Mouse (Mus musculus) hindlimb bud, embryonic 11.5 days (tissue): ENCODE measurements around the gene Sacm1l.

Source experiments
- DNase-seq: peaks from one replicate; pipeline ENCODE4 v3.0.0-alpha.2; 2012; ENCODE audit warnings: low read depth, low spot score; ENCODE audit errors: extremely low spot score

Sacm1l gene

DNA sequence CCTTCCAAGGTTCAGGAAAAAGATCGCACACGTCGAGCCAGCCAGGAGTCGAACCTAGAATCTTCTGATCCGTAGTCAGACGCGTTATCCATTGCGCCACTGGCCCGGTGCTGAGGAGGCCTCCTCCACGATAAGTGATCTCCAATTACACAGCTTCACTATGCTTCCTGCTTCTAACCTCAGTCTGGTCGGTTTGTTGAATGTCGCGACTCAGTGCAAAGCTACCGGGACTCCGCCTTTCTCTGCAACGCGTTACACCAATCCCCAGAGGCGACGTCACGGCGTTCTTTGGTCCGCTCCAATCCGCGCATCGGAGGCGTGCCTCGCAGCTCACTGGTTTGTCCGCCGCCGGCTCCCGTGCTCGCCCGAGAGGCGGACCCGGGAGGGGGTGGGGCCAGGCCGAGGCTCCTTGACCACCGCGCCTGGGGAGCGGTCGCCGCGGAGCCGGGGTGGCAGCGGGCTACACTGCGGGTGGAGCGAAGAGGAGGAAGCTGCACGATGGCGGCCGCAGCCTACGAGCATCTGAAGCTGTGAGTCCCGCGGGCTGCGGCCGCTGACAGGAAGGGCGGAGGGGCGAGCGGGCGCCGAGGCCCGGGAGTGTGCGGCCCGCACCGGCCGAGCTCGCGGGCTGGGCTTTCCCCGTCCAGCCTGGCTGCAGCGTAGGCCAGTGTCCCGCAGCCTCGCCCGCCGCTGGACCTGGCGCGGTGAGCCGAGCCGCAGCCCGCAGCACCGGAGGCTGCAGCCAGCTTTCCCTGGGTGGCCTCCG is at the start of gene Sacm1l:
Gene Sacm1l (plus strand): TSS at position 368 of the 766 bp plus-strand sequence.
- peak; percentile 99 for DNase-seq

DNA sequence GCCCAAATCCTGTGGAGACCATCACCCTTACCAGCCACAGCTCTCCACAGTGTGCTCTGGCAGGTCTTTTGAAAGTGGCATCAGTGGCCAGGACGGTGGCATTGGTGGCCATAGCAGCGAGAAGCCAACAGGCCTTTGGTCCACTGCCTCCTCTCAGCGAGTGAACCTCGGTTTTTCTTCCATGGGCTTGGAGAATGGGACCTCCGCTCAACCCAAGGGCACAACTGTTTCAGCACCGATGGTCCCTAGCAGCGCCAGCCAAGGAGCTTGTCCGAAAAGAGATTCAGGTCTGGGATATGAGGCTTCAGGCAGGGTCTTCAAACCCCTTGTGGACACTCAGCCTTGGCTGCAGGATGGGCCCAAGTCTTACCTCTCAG is 49.7 kb upstream of the Sacm1l start:
- no peak for DNase-seq

DNA sequence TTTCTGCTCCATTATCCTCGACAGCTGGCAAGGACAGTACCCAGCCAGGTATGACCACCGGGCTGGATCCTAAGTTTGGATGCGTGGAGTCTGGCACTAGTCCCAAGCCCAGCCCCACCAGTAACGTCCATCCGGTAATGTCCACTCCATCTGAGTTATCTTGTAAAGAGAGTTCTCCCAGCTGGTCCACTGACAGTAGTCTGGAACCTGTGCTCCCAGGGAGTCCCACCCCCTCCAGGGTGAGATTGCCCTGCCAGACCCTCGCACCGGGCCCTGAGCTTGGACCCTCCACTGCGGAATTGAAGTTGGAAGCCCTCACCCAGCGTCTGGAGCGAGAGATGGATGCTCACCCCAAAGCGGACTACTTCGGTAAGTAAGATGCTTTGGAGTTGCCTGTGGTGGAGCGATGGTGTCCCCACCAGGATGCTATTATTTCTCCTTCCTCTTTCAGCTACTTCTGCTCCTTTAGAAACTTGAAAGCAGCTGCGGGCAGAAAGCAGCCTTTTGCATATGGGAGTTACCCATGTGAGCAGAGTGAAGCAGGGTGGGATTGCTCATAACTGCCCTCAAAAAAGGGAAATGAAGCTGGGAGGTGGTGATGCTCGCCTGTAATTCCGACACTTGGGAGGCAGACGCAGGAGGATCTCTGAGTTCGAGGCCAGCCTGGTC is 49.2 kb upstream of the Sacm1l start:
- no peak for DNase-seq

DNA sequence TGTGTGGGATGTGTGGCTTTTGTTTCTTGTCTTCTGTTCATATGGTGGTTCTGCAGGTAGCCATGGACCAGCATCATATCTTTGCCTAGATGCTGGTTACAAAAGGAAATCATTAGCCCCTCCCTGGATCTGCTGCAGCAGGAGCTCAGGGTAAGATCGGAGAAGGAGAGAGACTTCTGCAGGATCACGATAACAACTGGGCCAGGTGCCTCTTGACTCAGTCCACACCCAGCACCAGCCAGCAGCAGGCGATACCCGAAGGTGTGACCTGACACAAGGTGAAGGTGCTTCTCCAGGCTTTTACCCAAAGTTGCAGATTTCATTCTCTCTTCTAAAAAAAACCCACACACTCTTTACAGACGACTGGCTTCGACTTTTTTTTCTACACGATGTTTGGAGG is 48.4 kb upstream of the Sacm1l start:
- DNase-seq: no peak

DNA sequence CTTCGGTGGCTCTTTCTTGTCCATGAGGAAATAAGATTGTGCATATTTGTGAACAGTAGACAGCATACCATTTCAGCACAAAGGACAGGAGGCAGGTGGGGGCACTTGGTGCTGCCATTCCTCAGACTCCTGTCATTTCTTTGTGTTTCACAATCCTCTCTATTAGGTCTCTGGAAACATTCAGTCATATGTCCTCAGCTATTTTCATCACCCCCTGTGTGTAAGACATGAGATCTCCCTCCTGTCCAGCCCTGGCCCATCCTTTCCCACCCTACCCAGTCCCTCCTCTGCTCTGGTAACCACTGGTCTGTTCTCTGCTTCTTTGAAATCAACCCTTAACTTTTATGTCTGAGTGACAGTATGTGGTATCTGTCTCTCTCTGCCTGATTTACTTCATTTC is 46.0 kb upstream of the Sacm1l start:
- no peak for DNase-seq

DNA sequence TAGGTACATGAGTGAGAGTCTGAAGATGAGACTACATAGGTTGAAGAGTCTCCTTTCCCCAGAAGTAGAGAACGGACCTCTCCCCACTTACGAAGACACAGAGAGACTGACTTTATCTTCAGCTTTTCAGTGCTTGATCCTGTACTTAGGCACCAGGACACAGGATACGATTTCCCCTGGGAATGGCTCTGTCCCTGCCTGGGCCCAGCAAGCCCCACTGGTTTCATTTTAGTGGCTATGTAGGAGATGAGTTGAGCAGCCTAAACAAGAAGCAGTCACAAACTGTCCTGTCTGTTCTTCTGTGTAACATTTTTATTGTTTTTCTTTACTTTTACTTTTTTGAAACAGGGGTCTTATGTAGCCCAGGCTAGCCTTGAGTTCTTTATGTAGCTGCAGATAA is 44.7 kb upstream of the Sacm1l start:
- no peak for DNase-seq

DNA sequence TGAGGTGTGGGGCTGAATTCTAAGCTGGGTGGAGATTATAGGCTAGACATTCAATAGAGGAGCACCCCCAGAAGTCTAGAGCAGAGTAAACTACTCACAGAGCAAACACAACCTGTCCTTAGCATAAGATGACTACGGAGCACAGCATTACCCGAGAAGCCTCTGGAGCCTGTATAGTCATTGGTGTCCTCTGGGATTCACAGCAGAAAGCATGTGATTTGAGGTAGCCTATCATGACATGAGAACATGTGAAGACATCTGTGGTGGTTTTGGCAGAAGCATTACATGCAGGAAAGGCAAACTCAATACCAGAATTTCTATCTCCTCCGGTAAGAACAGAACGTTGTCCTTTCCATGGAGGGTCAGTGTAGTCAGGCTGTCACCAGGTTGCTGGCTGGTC is 44.0 kb upstream of the Sacm1l start:
- DNase-seq: no peak

DNA sequence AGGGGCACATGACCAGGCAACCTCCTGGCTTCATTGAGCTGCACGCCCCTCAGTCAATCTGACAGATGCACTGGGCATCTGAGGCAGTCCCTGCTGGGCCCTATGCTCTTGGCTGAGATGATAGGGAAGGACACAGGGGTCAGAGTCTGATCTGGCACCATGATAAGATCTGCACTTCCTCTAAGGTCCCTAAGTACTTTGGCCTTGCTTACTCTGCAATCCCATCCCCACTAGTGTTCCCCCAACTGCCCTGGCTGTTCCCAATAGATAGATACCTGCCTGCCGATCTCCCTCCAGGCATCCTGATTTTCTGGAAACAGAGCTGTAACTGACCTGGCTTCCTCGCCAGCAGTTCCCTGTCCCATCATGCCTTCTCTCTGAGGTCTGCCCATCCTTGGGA is 42.9 kb upstream of the Sacm1l start:
- no peak for DNase-seq

DNA sequence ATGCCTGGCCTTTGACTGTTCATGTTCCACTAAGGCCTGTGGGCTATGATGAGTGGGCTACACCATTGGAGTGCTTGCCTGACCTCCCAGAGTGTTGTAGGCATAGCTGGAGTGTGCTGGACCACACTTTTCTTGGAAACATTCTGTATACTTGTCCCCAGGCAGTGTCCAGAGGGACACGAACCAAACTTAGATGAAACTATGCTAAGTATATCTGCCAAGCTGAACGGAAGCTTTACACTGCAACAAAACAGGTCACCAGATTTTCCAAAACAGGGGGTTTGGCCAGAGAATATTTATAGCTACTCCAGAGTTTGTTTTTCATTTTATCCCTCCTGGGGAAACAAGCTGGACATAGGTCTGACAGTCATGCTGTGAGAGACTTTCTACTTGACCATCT is 40.5 kb upstream of the Sacm1l start:
- no peak for DNase-seq

DNA sequence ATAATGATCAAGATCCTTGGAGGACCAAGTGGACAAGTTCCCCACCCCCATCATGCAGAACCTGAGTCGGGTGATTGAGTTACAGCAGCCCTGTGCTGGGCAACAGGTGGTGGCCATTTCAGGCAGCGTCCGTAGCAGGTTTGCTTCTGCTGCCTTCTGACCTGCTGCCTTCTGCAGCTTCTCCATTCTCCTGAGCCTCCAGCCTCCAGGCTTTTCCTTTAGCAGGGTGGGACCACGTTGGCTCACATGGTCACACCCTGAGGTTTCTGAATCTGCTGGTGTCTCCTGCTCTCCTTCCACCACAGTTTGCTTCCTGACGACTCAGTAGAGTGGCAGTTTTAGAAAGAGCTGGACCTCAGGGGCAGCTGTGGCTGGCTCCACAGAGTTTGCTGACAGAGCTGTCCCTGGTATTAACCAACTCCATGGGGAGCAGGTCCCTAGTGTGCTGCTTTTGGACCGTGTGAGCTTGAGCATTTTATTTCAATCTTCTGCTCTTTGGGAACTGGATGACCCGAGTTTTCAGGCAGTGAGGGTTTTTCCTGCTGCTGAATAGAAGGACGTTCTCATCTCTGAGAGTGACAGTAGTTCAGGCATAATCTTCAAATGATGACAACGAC is 39.7 kb upstream of the Sacm1l start:
- no peak for DNase-seq

DNA sequence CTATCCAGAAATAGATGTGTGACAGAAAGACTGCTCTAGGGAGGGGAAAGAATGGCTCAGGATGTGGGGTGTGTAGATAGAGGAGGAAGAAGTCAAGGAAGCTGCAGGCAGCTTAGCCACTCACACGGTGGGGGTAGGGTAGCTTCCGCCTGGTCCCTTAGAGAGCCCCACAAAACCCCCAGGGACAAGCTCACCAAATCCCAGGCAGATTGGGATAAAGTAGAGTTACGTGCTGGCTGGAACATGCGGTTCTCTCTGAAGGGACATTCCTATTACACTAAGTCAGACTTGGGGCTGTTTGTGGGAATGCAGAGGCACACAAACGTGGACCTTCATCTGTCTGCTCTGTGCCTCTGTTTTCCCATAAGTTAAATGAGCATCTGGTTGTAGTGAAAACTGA is 38.6 kb upstream of the Sacm1l start:
- no peak for DNase-seq

DNA sequence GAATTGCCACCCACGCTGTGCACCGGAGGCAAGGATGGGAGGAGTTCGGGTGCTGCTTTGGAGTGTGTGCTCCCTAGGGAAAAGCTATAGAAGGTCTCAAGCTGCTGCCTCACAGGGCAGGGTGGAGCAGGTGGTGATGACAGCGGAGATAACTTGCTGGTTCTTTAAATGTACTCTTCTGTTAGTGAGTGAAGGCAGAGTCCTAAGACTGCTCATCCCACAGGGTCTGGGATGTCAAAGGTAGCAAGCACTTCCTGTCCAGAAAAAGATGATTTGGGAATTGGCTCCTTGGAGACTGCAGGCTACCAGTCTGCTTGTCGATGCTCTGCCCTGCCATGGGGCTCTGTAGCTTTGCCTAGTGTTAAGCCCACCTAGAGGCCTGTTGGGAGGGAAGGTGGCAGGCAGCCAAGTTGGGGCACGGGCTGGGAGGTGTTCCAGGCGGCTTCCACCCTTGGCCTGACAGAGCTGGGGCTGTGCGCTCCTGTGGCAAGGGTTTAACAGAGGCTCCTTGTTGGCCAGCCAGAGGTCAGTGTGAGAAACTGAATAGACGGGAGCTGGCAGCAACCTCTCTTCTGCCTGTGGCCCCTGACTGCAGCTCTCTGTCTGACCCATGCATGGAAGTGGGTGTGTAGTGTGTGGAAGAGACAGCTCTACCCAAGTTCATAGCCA is 37.5 kb upstream of the Sacm1l start:
- no peak for DNase-seq

DNA sequence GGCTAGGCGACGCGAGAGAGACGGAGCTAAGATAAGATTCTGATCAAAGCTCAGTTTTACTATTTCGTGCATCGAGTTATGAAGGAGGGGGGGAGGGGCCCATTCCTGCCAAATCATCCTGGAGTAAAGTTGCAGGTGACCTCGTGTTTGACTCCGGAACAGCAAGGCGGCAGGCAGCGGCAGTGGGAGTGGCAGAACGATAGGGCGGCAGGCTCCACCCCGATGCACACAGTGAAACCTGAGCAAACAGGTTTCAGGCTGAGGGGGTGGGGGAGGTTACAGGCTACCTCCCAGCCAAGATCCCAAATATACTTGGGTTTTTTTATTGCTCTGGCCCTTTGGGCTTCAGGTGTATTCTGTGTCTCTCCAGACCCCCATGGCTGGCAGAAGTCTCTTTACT is 32.9 kb upstream of the Sacm1l start:
- no peak for DNase-seq

DNA sequence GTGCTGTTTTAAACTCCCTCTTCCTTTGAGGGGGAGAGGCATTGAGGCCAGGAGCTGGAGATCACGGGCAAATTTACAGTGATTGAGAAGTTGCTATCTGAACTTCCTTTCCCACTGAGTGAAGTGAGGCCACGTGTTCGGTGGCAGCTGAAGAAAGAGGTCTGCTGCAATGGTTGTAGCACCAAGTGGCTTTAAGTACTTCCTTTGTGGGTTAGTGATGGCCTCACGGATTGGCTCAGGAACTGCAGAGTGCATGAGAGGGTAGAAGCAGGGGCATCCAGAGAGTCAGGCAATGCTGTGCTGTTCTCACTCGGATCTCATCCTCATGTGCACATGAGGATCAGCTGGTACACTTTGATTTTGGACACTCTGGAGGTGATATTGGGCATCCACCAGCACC is 31.7 kb upstream of the Sacm1l start:
- no peak for DNase-seq

DNA sequence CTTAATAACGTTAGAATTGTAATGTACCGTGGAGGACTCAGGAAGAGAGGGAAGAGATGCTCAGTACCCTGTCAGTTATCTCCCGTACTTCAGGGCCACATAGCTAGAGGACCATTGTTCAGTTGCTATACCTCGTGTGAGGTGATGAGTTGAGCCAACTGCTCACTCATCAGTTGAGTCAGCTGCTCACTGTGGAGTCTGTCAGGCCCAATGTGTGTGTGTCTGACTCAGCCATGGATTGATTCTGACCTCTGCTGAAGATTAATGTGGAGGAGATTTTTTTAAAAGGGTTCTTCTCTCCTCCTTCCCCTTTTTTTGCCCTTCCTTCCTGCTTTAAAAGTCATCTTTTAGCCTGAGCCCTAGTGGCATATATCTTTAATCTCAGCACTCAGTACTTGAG is 29.1 kb upstream of the Sacm1l start:
- DNase-seq: no peak

DNA sequence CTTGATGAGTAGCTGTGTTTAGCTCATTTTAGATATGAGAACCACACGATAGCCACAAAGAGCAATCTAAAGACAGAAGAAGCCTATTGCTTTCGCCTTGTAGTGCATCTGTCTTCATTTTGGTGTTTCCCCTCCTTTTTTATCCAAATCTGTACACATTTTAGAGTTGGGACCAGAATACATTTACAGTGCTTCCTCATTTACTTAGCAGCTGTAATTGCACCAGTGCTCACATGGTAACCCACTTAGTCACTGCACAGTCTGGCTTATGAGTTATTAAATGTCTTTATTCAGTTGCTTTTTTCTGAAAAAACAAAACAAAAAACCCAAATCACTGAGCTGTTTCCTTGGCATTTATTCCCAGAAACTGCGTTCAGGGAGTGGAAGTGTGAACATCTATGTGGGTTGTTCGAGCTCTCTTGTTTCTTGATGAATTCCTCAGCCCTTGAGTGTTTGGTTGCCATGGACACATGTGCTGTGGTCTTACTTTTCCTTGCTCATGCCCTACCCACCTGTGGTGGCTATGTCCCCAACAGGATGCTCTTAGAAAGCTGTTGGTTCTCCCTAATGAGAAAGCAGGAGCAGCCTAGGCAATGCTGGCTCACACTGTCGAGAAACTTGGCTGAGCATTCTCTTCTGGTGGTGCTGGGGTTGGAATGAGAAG is 26.3 kb upstream of the Sacm1l start:
- no peak for DNase-seq

DNA sequence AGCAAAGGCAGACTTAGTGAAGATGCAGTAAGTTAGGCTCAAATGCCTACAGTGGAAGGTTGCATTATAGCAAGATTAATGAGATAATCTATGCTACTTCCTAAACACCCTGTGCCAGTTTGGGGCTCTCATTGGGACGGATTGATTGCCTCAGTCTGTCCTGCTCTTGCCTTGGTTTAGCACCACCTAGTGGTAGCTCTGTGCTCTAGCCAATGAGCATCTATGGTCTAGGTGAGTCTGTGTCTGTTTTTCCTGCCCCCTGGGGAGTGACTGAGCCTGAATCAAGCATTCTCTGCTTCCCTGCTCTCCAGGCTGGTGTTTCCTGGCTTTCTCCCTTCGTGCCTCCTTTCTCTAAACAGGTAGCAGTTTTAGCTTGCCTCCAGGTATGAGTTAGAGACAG is 25.2 kb upstream of the Sacm1l start:
- DNase-seq: peak; percentile 42

DNA sequence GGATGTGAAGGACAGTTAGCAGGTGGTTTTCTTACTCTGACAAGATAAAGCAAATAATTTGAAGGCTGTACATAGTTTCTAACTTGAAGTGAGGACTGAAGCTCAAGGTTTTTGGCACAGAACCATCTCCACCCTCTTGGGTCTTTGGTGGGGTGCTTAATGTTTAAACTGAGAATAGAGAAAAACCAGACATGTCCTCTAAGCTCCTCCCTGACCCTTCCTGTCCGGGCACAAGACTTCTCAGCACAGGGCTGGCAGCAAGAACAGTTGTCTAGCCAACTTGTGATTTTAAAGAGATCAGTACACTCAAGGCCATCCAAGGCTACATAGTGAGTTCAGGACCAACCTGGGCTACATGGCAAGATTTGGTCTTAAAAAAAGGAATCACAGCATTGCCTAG is 24.0 kb upstream of the Sacm1l start:
- DNase-seq: no peak

DNA sequence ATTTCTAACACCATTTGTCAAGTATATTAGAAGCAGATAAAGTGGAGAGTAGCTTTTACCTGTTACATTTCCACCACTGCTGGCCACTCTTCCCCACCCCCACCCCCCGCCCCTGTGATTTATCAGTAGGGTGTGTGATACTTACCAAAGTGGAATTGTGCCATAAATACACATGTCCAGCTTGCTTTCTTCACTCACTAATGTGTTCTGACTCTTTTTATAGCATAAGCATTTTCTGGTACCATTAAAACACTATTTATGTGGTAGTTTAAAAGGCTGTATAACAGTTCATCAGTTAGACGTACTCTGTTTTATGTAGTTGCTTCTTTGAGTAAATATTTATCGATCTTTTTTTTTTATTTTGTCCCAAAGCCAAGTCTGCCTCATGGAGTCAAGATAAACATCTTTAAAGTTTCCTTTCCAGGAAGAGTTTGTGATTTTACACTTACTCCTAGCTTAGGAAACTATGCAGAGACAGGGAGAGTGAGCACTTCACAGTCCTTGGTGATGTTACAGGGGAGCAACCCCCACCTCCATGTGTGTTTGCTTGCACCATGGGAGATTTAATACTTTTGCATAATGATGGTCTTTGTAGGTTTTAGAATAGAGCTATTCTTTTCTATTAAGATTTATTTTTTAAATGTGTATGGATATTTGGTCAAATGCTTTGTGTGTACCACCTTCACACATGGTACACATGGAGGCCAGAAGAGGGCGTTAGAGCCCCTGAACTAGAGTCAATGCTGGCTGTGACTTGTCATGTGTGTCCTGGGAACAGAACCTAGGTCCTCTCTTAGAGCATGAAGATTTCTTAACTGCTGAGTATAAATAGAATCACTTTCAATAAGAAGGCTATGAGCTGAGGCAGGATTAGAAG is 23.1 kb upstream of the Sacm1l start:
- DNase-seq: no peak

DNA sequence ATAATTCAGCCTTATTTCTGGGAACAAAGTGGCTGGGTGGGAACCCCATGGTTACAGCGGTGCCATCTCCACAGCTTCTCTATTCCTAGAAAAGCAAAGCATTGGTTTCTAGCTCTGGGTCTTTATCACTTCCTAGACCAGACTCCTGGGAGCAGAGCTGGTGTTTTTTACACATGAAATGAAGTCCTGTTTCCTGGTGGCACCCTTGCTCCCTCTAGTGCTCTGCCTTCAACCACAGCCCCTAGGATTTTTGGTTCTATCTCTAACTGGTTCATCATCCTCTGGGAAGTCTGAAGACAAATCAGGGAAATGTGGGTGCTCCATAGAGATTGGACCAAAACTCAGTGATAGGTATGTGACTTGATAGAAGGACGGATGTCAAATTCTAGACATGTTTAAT is 22.2 kb upstream of the Sacm1l start:
- DNase-seq: no peak
